Mouse (Mus musculus) kidney, postnatal 14 days (tissue): ENCODE results near the gene Atg9b.

Experiments used
- DNase-seq: peaks from one replicate; pipeline ENCODE4 v3.0.0; 2022; ENCODE audit warnings: mixed read lengths

Atg9b gene

DNA sequence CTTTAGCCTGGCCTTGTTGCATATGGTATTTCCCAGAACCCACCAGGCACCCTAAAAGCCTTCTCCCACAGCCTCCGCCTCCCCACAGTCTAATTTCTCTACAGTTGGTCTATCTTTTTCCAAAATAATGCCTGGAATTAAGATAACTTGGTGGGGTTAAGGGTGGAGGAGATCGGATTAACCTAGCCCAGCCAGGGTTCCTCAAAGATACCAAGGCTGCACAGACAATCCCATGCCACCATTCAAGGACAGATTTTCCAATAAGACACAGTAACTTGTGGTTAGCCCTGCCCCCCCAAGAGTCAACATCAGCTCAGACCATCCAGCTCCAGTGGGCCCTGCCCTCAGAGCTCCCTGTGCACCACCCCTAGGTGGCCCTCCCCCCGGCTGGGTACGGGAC, 11.4 kb downstream of the Atg9b start:
- DNase-seq: no peak

DNA sequence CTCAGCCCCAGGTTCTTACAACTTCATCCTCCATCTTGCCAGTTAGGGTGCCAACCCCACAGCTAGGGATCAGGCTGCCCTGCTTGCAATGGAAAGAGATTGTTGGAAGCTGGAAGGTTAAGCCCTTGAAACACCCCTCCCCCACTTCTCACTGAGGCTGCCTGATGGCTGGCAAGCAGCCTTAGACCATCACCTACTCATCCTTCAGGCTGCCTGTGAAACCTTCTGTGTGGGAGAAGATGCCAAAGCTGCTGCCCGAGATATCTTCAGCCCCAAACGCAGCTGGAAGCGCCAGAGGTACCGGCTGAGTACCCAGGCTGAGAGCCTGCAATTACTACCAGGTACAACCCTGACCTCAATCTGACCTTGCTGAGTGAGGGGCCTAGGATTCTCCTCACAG, 12.4 kb downstream of the Atg9b start:
- no peak for DNase-seq

DNA sequence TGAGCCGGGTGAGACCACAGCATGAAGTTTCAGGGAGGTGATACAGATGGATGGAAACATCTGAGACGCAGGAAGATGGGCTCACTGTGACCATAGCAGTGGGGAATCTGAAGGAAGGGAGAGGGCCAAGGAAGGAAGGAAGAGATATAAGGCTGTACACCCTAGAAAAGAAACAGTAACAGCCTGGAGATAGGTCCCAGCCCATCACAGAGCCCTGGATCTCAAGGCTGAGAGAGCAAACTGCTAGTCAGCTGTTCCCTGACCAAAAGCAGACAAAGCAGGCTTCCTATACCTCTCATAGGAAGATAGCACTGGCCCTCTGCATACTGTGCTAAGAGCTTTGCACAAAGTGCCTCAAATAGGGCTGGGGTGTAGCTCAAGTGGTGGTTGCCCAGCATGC, 13.2 kb downstream of the Atg9b start:
- DNase-seq: no peak

DNA sequence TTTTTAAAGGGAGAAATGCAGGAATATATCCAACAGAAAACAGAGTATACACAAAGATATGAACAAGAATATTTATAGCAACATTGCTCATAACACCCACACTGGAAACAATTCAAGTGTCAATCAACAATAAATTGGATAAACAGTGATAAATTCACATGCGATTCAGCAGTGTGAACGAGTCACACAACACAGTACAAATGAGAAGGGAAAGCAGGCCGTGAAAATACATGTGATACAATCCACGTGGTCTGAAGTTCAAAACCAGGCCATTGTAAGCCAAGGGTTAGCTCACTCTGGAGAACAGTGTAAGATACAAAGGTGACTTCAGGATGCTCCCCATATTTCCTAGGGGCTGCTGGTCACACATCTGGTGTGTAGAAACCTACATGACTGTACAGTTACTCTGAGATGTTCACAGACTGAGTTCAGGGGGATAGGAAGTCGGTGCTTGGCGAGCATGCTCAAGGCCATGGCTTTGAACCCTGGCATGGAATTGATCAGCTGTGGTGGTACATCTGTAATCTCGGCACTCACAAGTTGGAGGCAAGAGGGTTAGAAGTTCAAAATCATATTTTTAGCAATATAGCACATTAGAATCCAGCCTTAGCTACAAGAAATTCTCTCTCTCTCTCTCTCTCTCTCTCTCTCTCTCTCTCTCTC, 17.1 kb downstream of the Atg9b start:
- DNase-seq: no peak

DNA sequence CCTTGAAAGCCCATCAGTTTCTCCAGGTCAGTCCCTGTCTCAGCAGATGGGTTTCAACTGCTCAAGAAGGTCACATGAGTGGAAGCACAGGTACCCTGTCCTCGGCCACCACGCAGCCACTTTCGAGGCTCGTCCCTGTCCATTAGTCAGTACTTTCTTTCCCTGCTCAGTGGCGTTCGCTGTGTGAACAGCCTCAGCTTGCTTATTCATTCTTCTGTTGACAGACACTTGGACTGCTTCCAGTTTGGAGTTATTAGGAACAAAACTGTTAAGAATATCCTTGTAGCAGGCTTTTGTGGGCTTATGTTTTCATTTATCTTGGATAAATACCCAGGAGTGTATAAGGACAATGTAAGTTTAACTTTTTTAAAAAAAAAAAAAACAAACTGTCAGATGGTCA, 17.7 kb downstream of the Atg9b start:
- DNase-seq: no peak

DNA sequence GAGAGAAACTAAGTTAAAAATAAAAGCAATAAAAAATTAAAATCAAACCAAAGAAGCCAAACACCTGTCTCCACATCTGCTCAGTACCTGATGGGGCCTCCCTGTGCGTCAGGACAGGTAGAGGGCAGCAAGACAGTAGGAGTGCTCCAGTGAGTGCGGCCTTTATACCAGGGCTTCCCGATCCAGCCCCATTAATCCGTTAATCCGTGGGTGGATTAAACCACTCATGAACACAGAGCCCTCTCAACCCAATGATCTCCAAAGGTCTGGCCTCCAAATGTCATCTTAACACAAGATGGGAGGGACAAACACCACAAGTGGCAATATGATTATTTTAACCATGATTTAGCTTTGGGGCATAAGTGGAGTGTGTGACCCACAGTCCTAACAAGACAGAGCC, 18.1 kb downstream of the Atg9b start:
- DNase-seq: no peak

DNA sequence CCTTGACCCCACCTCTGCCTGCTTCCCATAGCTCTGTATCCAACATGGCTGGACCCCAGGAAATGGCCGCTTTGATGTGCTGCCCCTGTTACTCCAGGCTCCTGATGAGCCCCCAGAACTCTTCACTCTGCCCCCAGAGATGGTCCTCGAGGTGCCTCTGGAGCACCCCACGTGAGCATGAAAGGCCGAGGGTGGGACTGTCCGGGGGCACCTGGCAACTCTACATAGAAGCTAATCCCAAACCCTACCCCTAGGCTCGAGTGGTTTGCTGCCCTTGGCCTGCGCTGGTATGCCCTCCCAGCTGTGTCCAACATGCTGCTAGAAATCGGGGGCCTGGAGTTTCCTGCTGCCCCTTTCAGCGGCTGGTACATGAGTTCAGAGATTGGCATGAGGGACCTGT, 22.2 kb downstream of the Atg9b start:
- DNase-seq: no peak

DNA sequence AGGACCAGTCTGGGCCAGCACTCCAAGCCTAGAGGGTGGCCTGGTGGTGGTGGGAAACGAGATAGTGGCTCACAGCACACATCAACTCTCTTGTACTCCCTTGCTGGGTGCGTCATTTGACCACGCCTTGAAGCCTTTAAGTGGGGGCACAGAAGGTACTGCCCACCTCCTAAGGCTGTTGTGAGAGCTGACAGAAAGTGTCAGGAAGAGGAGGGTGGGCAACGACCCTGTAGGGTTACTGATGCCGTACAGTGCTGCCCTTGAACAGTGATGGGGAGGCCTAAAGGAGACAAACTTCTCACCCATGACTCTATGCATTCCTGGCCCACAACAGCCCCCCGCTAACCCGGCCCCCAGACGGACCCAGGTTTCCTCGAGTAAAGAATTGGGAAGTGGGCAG, 25.5 kb downstream of the Atg9b start:
- no peak for DNase-seq

DNA sequence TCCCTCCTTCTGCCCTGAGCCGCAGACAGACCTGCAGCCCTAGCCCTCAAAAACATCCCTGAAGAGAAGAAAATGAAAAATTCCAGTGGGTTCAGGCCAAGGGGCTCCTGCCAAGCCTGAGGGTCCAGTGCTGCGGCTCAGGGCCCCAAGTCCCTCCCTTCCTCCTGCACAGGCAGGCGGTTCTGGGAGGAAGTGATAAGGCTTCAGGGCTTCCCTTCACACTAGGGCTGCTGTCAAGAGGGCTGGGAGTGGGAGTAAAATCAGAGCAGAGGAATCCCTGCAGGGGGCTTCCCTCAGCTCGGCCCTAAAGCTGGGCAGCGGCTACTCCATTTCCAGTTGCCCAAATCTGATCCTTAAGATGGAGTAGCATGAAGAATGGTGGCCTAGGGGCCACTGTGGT, 26.4 kb downstream of the Atg9b start:
- DNase-seq: no peak

DNA sequence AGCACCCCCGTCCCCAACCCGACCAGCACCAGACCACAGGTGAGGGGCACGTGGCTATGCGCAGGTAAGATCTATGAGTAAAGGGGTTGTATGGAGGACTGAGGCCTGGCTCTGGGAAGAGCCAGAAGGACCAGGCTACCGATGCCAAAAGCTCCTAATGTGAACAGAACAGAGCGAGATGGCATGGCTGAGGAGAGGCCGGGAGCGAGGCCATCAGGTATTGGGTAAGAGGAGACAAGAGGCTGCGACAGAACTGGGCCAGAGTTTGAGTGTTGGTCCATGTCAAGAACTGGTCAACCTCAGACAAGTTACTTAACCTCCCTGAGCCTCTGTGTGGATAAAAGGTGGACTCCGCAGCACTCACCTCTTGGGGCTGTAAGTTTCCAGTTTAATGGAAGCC, 27.0 kb downstream of the Atg9b start:
- DNase-seq: no peak

DNA sequence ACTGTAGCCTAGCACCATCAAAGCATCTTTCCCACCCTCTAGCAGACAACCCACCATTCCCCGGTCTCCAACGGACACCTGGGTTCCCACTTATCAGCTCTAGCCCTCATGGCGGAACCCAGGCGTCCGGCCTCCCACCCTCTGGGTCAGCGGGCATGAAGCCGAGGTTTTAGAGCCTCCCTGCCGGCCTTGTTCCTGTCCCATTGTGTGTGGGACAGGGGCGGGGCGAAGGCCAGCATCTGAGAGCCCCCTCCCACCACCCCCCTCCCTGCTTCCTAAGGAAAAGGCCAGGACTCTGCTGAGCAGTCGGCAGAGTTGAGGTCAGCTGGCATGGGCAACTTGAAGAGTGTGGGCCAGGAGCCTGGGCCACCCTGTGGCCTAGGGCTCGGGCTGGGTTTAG, 27.4 kb downstream of the Atg9b start, which contains the start of gene Nos3:
Gene Nos3 (plus strand): TSS at position 303 of the 400 bp plus-strand sequence.
- DNase-seq: peak; percentile 82

DNA sequence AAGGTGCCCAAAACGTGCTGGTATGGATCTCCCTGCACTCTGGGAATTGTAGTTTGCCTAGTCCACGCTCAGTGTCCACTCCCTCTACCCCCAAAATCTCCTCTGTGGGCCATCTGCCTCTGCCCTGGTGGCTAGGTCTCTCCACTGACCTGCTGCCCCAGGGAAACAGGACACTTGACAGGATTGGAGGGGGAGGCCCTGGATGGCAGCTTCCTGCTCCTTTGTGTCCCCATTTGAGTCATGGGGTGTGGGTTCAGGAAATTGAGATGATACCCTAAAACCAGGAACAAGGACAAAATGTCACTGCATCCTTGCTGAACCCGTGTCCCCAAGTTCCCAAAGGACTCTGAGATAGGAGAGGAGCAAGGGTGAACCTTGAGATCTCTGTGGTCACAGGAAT, 27.9 kb downstream of the Atg9b start:
- DNase-seq: no peak

DNA sequence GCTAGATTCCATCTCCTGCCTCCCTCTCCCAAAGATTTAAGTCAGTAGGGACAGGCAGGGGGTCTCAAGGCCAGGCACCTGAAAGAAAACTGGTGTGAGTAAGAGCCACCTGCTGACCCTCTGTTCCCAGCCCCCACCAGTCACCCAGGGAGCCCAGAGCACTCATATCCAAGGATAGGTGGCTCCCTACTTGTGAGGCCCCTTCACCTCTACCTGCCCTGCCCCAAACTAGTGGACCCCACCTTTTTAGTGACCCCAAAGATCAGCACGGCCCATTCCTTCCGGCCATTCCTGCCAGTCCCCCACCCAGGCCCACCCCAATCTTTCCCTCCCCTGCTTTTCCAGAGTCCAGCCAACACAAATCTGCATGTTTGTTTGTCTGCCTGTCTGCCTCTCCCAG, 28.5 kb downstream of the Atg9b start:
- no peak for DNase-seq

DNA sequence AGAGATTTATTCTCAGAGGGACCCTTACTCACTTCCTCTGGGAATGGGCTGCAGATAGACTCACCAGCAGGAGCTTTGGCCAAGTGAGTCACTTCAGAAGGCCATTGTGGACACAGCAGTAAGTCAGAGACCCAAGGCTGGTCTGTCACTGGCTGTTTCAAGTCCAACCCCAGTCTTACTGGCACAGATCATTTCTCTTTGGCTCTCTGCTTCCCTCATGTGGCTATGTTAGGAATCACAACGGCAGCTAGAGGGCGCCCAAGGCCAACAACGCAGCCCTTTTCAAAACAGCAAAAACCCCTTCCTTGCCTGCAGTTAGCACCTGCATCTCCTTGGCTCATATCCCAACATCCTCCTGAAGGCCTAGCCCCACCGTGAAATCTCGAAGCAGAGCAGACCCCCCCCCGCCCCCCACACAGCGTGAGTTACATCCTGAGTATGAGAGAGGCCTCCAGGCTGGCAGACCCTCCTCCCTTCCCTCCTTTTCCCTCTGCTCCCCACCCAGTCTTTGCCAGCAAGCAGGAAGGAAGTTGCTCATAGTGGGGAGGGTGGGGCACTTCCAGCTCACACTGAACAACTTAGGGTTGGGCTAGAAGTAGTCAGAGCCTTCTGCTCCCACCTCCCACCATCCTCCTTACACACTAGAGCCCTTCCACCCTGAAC, 31.0 kb downstream of the Atg9b start:
- peak; percentile 86 for DNase-seq

DNA sequence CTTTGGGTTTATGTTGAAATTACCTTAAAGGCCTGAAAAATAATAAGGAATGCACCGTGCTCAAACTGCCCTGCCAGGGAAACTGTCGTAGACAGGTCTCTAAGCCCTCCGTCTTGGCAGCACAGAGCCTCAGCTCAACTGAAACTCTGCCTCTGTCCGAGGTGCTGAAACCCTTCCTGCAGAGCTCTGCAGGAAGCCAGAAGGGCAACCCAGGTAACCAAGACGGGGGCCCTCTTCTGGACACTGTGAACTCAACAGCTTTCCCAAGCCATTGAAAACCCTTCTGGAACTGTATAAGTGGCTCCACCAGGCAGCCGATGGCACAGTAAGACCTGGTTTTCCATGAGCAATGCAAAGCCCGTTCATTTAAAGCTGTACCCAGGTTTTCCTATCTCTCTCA, 34.5 kb downstream of the Atg9b start:
- peak; percentile 87 for DNase-seq

DNA sequence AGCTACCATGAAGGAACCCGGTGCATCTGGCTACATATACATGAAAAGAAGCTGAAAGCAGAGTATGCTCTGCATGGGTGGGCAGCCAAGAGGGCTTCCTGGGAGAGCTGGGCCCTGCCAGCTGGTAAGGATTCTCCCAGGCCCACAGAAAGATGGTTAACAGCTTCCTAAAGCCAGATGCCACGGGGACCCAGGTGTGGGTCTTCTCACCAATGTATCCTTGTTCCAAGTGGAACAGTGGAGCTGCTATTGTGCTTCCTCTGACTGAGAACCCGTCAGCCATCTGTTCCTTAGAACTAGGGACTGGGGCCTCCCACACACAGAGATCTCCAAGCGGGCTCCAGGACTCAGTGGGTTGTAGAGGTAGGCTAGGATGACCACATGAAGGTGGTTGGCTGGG, 35.2 kb downstream of the Atg9b start:
- no peak for DNase-seq

DNA sequence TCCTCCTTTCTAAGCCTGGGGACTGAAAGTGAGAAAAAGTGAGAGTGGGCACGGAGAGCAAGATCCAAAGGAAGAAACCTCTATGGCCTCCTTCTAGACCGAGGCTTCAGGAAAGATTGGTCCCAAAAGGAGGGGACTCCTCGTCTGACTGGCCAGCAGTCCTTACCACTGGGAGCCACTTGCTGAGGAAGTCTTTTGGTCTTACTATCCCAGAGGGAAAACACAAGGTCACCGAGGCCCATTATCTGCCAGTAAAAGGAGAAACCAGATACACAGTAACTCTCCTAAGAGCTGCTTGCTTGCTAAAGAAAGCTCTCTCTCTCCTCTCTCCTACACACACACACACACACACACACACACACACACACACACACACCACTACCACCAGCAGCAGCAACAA, 38.6 kb downstream of the Atg9b start:
- DNase-seq: no peak

DNA sequence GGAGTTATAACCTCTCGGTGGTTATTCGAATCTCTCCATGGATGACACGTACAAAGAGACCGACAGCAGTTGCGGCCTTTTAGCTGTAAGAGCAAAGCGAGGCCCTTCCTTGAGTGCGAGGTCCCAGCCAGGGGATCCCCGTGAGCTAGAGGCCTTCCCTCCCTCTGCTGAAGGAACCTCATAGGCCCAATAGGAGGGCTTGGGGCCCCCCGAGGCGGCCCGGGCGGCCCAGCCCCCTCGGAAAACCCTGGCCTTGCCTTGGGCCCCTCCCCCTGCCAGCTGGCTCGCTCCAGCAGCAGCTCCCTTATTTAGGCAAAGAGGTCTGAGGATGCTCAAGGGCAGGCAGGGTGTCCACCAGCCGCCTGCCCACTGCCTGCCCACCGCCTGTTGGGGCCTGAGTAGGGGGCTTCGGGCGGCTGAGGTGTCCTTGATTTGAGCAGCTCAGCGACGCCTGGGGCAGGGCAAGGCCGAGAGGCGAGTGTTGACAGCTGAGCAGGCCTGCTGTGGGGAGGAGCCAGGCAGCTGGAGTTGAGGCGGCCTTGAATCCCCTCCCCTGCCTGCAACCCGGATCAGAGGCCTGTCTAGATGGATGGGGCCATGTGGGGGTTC, 39.6 kb downstream of the Atg9b start:
- DNase-seq: peak; percentile 55

DNA sequence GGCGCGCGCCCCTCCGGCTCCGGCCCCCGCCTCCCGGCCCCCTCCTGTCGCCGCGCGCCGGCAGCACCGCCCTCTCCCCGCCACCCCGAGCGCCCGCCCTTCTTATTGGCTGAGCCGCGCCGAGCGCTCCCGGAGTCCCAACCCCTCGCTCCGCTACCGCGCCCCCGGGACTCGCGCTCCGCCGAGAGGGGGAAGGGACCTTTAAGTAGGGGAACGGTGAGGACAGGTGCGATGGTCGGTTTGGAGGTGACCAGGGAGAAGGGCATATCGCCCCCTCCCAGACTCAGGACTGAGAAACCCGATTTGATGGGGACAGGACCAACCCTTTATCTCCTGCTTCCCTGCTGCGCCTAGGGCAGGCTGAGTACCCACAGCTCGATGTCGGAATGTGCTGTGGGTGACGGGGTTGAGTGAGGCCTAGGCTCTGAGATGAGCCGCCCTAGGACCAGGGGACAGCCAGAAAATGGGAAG, 40.2 kb downstream of the Atg9b start:
- peak; percentile 85 for DNase-seq

DNA sequence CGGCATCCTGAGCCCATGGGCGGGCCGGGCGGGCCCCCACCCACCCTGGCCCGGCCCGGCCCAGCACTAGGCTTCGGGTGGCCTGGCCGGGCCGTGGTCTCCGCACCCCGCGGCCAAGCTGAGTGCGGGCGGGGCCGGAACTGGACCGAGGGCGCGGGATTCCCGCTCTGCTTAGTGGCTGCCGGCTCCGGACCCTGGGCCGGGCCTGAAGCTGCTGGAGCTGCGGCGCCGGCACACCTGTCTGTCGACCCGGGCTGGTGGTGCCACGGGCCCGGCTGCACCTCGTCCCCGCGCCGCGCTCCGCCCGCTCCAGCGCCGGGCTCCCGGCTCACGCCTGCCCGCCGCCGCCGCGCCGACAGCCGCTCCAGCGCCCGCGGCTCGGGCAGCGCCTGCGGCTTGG, 40.7 kb downstream of the Atg9b start, which contains the start of gene Kcnh2:
Gene Kcnh2 (minus strand): TSS at position 327 of the 400 bp plus-strand sequence.
- no peak for DNase-seq

DNA sequence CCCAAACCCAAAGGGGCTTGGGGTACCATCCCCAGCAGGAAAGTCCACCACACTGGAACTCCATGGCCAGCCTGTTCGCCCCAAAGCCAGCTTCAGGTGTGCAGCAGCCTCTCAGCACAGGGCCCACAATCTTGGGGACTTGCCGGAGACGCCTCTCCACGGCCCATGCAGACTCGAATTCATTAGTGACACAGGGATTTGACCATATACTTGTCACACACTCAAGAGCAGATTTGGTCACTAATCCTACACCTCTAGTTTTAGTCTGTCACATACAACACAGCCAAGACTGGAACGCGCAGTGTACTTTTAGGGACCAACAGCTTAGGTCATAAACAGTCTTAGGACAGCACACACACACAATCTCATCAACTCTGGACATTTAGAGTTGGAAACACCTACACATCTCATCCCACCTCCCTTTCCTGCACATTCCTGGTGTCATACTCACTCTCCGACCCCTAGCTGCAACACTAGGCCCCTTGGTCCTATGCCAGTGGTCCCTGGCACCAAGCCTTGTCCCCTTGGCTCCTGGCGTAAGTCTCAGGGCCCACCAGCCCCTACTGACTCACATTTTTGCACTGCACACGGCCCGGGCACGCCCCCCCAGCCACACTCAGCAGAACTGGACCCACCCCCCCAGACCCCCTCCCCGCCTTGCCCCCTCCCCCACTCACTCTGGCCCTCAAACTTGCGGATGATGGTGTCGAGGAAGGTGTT, 41.3 kb downstream of the Atg9b start:
- no peak for DNase-seq

DNA sequence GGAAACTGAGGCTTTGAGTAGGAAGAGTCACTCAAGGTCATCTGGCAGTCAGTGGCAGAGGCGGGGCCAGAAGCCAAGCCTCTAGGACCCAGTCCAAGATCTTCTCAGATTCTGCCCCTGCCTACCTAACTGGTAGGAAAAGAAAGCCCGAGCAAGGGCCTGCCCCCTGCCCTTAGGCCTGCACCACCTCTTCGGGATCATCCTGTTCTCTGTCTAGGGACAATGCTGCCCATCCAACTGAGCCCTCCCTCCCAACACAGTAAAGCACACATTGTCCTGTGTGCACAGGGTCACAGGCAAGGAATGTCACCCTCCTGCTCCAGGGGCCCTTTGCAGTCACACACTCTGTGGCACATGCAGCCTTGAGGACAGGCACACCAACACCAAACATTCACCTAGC, 41.9 kb downstream of the Atg9b start:
- no peak for DNase-seq

DNA sequence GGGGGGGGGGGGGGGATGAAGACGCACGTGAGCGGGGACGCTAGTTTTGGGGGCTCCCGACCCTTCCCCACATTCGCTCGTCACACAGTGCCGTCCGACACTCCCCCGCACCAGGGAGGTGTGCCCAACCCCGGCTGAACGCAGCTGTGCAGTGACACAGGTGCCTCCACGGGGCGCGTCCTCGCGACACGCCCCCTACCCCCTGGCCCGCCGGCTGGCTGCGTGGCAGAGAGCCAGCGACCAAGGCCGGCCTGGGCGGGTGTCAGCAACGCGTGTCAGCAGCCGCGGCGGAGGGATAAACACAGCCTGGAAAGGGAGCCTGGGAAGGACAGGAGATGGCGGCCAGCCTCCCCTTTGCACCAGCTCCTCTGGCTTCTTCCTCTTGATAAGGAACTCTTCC, 43.4 kb downstream of the Atg9b start:
- peak; percentile 47 for DNase-seq

DNA sequence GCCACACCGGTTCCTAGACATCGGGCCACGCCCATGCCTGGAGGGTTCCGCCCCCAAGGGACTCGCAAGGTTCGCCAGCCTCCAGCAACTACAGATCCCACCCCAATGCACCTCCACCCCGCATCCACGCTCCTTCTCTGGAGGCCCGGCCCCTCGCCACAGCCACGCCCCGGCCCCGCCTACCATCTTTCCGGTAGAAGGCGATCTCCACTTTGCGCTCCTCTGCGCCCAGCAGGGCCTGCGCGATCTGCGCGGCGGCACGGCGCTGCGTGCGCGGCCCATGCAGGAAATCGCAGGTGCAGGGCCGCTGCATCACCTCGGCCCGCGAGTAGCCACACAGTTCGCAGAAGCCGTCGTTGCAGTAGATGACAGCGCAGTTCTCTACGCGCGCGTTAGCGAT, 43.8 kb downstream of the Atg9b start:
- DNase-seq: peak; percentile 77
